Mouse (Mus musculus): Measurements from ENCODE around the gene Unc5b. TPM values are rescaled to one million over a fixed set of nuclear protein-coding genes. Genes with fewer than 3 reads are reported as not detected.

The Unc5b gene
- polyA plus RNA-seq, 1 experiment from 2014 or later: 15.6 TPM

DNA sequence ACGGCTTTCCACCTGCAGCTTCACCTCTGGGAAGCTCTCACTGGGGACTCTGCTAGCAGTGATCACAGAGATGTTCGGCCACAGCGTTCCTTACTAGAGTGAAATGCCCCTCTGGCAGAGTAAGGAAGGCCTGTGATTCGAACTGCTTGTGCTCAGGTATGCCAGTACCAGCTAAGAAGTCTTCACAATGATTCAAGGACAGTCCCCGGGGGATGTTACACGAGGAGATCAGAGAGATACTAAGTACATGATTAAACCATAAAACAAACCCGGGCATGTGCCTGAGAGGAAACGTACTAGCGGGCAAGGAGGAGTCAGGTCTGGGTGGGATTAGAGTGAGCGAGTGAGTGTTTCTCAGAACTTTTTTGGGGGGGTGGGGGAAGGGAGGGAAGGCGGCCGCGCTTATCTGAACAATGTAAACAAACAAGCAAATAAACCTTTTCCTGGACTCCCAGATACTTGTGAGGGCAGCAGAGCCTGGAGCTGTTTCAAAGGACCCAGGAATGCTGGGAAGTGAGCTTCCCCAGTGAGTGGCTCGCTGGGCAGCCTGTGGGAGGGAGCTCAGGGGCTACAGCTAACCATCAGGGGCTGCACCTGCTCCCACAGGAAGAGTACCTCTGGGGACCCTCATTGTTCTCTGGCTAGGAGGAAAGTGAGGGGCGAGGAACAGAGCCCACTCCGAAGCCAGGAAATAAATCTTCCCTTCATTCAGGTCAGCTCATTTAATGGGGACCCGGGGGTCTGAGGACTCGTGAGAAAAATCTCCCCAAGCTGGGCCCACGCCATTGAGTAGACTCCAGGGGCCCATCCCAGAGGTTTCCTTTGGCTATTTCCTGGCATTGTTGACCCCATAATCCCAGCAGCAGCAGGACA is 30.9 kb downstream of the Unc5b start:
- Histone ChIP-seq H3K27ac (ENCODE audit: low read depth, low read length) (peak overlapping the region; percentile 4; the same call in 1 of the 2 replicates), H3K4me3 (ENCODE audit: low read depth, low read length) (no peak overlapping the region), H3K36me3 (ENCODE audit: control insufficient read depth, insufficient read depth, low read length) (no peaks in the 10 kb centered on the region), H3K4me1 (ENCODE audit: control insufficient read depth, insufficient read depth, low read length) (peaks cover 94% of the 10 kb centered on the region), H3K4me2 (peak overlapping the region; percentile 11; the same call in 1 of the 2 replicates), H3K9me3 (replicated peaks; ENCODE audit: control insufficient read depth, low read length) (no peaks in the 10 kb centered on the region), H3K9ac (ENCODE audit: low read depth, low read length) (no peak overlapping the region), H3K27me3 (ENCODE audit: control insufficient read depth, insufficient read depth, low read length) (no peaks in the 10 kb centered on the region)
- ATAC-seq (replicated peaks; ENCODE audit: insufficient number of reproducible peaks, low FRiP score, low TSS enrichment): no peak
- WGBS (ENCODE audit: insufficient replicate concordance): 23% methylated on average over 19 of the region's 19 CpGs

GRCm38 (mm10) chr10:60797682-60798422 is 33.5 kb downstream of the Unc5b start:
- WGBS (ENCODE audit: insufficient replicate concordance): 71% methylated on average over 14 of the region's 14 CpGs
- no peak overlapping the region for H3K9ac ChIP-seq (ENCODE audit: low read depth, low read length)
- H3K27me3 ChIP-seq (ENCODE audit: control insufficient read depth, insufficient read depth, low read length): no peaks in the 10 kb centered on the region

GRCm38 (mm10) chr10:60796474-60796873 is 34.9 kb downstream of the Unc5b start:
- 66% methylated on average over 7 of the region's 7 CpGs for WGBS (ENCODE audit: insufficient replicate concordance)
- Histone ChIP-seq H3K4me2 (no peak overlapping the region; the same call in 1 of the 2 replicates), H3K4me3 (ENCODE audit: low read depth, low read length) (no peak overlapping the region), H3K4me1 (ENCODE audit: control insufficient read depth, insufficient read depth, low read length) (peaks cover 90% of the 10 kb centered on the region), H3K9ac (ENCODE audit: low read depth, low read length) (0 out of 2 replicates have a peak overlapping the region, but pooled peaks have one; percentile 28), H3K27ac (ENCODE audit: low read depth, low read length) (peak overlapping the region; percentile 46; the same call in 1 of the 2 replicates), H3K36me3 (ENCODE audit: control insufficient read depth, insufficient read depth, low read length) (no peaks in the 10 kb centered on the region), H3K27me3 (ENCODE audit: control insufficient read depth, insufficient read depth, low read length) (no peaks in the 10 kb centered on the region), H3K9me3 (replicated peaks; ENCODE audit: control insufficient read depth, low read length) (no peaks in the 10 kb centered on the region)
- no peak for ATAC-seq (replicated peaks; ENCODE audit: insufficient number of reproducible peaks, low FRiP score, low TSS enrichment)

More at GRCm38 (mm10) chr10:60797682-60798422, 33.5 kb downstream of the Unc5b start:
- Histone ChIP-seq H3K27ac (ENCODE audit: low read depth, low read length) (peak overlapping the region; percentile 47; the same call in 1 of the 2 replicates), H3K4me1 (ENCODE audit: control insufficient read depth, insufficient read depth, low read length) (peaks cover 91% of the 10 kb centered on the region), H3K4me2 (no peak overlapping the region), H3K9me3 (replicated peaks; ENCODE audit: control insufficient read depth, low read length) (no peaks in the 10 kb centered on the region), H3K36me3 (ENCODE audit: control insufficient read depth, insufficient read depth, low read length) (no peaks in the 10 kb centered on the region), H3K4me3 (ENCODE audit: low read depth, low read length) (no peak overlapping the region)
- no peak for ATAC-seq (replicated peaks; ENCODE audit: insufficient number of reproducible peaks, low FRiP score, low TSS enrichment)

DNA sequence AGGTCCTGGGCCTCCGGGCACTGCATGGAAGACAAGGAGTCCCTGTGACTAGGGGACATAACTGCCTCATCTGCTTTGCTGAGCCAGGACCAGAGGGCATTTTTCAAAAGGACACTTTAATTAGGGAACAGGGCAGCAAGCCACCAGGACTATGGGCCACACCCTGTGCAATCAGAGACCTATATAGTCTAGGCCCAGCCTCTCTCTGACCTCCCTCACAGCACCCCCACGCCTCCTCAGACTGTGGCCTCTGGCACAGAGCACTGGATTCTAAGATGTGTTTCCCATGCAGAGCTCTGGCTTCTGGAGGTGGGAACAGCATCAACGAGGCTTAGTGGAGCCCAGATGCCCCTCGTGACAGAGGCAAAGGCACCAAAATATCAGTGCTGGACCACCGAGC is 35.4 kb downstream of the Unc5b start:
- H3K4me1 ChIP-seq (ENCODE audit: control insufficient read depth, insufficient read depth, low read length): peaks cover 87% of the 10 kb centered on the region
- no peaks in the 10 kb centered on the region for H3K36me3 ChIP-seq (ENCODE audit: control insufficient read depth, insufficient read depth, low read length)
- peak overlapping the region; percentile 46 for H3K27ac ChIP-seq (ENCODE audit: low read depth, low read length)
- no peak overlapping the region for H3K4me2 ChIP-seq
- ATAC-seq (replicated peaks; ENCODE audit: insufficient number of reproducible peaks, low FRiP score, low TSS enrichment): no peak
- no peaks in the 10 kb centered on the region for H3K9me3 ChIP-seq (replicated peaks; ENCODE audit: control insufficient read depth, low read length)
- no peaks in the 10 kb centered on the region for H3K27me3 ChIP-seq (ENCODE audit: control insufficient read depth, insufficient read depth, low read length)
- H3K9ac ChIP-seq (ENCODE audit: low read depth, low read length): 0 out of 2 replicates have a peak overlapping the region, but pooled peaks have one; percentile 28
- WGBS (ENCODE audit: insufficient replicate concordance): 60% methylated on average over 5 of the region's 5 CpGs
- no peak overlapping the region for H3K4me3 ChIP-seq (ENCODE audit: low read depth, low read length)

- 53% methylated on average over 8 of the region's 8 CpGs for WGBS (ENCODE audit: insufficient replicate concordance)
- no peak overlapping the region; the same call in 1 of the 2 replicates for H3K4me2 ChIP-seq
Observed at GRCm38 (mm10) chr10:60794792-60795191, 36.6 kb downstream of the Unc5b start.

DNA sequence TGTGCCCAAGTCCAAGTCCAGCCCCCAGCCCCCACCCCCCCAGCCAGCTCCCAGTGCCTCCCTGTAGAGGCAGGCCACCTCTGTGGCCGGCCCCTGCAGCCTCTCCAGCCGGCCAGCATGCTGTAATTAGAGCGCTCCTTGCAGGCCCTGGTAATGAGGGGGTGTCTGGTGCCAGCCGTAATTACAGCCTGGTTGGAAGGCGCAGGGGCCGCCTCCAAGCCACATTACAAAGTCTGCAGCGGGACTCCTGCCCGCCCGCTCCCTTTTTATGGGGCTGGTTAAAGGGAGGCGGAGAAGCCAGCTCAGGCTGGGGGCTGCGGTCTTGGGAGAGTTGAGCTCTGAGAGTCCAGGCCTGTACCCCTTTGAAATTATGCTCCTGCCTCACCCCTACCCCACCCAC is 37.0 kb downstream of the Unc5b start:
- WGBS (ENCODE audit: insufficient replicate concordance): 52% methylated on average over 11 of the region's 11 CpGs
- Histone ChIP-seq H3K4me3 (ENCODE audit: low read depth, low read length) (no peak overlapping the region), H3K27me3 (ENCODE audit: control insufficient read depth, insufficient read depth, low read length) (no peaks in the 10 kb centered on the region), H3K4me2 (no peak overlapping the region; the same call in 1 of the 2 replicates), H3K9ac (ENCODE audit: low read depth, low read length) (0 out of 2 replicates have a peak overlapping the region, but pooled peaks have one; percentile 34), H3K4me1 (ENCODE audit: control insufficient read depth, insufficient read depth, low read length) (peaks cover 70% of the 10 kb centered on the region), H3K9me3 (replicated peaks; ENCODE audit: control insufficient read depth, low read length) (no peaks in the 10 kb centered on the region), H3K27ac (ENCODE audit: low read depth, low read length) (peak overlapping the region; percentile 90; the same call in 1 of the 2 replicates), H3K36me3 (ENCODE audit: control insufficient read depth, insufficient read depth, low read length) (no peaks in the 10 kb centered on the region)
- ATAC-seq (replicated peaks; ENCODE audit: insufficient number of reproducible peaks, low FRiP score, low TSS enrichment): no peak

More at GRCm38 (mm10) chr10:60794792-60795191, 36.6 kb downstream of the Unc5b start:
- H3K4me1 ChIP-seq (ENCODE audit: control insufficient read depth, insufficient read depth, low read length): peaks cover 74% of the 10 kb centered on the region
- H3K36me3 ChIP-seq (ENCODE audit: control insufficient read depth, insufficient read depth, low read length): no peaks in the 10 kb centered on the region
- 0 out of 2 replicates have a peak overlapping the region, but pooled peaks have one; percentile 34 for H3K9ac ChIP-seq (ENCODE audit: low read depth, low read length)
- H3K9me3 ChIP-seq (replicated peaks; ENCODE audit: control insufficient read depth, low read length): no peaks in the 10 kb centered on the region
- no peaks in the 10 kb centered on the region for H3K27me3 ChIP-seq (ENCODE audit: control insufficient read depth, insufficient read depth, low read length)
- H3K4me3 ChIP-seq (ENCODE audit: low read depth, low read length): no peak overlapping the region
- peak overlapping the region; percentile 90; the same call in 1 of the 2 replicates for H3K27ac ChIP-seq (ENCODE audit: low read depth, low read length)
- no peak for ATAC-seq (replicated peaks; ENCODE audit: insufficient number of reproducible peaks, low FRiP score, low TSS enrichment)

DNA sequence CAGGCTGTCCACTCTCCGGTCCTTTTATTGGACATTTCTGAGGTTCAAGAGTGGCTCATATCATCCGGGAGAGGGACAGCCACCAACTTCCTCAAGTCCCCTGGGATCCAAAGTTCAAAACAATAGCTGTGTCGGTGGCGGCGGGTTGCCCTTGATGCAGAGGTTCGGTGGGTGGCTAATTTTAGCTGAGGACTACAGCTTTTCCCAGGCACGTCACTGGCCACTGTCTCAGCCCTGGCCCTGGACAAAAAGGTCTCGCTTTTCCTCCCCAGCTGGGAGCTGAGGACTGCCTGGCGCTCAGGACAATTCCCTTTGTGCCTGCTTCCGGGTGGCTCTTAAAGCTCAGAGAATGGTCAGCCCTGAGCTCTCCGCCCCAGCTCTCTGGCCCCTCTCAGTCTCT is 38.5 kb downstream of the Unc5b start:
- Histone ChIP-seq H3K9me3 (replicated peaks; ENCODE audit: control insufficient read depth, low read length) (no peaks in the 10 kb centered on the region), H3K27ac (ENCODE audit: low read depth, low read length) (peak overlapping the region; percentile 90), H3K4me3 (ENCODE audit: low read depth, low read length) (no peak overlapping the region), H3K4me1 (ENCODE audit: control insufficient read depth, insufficient read depth, low read length) (peaks cover 58% of the 10 kb centered on the region), H3K27me3 (ENCODE audit: control insufficient read depth, insufficient read depth, low read length) (no peaks in the 10 kb centered on the region), H3K9ac (ENCODE audit: low read depth, low read length) (peak overlapping the region; percentile 66), H3K36me3 (ENCODE audit: control insufficient read depth, insufficient read depth, low read length) (no peaks in the 10 kb centered on the region), H3K4me2 (peak overlapping the region; percentile 49)
- no peak for ATAC-seq (replicated peaks; ENCODE audit: insufficient number of reproducible peaks, low FRiP score, low TSS enrichment)
- 11% methylated on average over 11 of the region's 11 CpGs for WGBS (ENCODE audit: insufficient replicate concordance)

GRCm38 (mm10) chr10:60792365-60792764 is 39.0 kb downstream of the Unc5b start:
- Histone ChIP-seq H3K4me2 (peak overlapping the region; percentile 49), H3K36me3 (ENCODE audit: control insufficient read depth, insufficient read depth, low read length) (no peaks in the 10 kb centered on the region), H3K27me3 (ENCODE audit: control insufficient read depth, insufficient read depth, low read length) (no peaks in the 10 kb centered on the region), H3K4me1 (ENCODE audit: control insufficient read depth, insufficient read depth, low read length) (peaks cover 60% of the 10 kb centered on the region), H3K9me3 (replicated peaks; ENCODE audit: control insufficient read depth, low read length) (no peaks in the 10 kb centered on the region), H3K27ac (ENCODE audit: low read depth, low read length) (peak overlapping the region; percentile 90), H3K4me3 (ENCODE audit: low read depth, low read length) (no peak overlapping the region), H3K9ac (ENCODE audit: low read depth, low read length) (peak overlapping the region; percentile 66; the same call in 1 of the 2 replicates)
- WGBS (ENCODE audit: insufficient replicate concordance): 38% methylated on average over 10 of the region's 10 CpGs
- no peak for ATAC-seq (replicated peaks; ENCODE audit: insufficient number of reproducible peaks, low FRiP score, low TSS enrichment)

Data from heart, embryonic 11.5 days (tissue).